Mouse (Mus musculus) C2C12 (cell line): ENCODE measurements around the gene Vps18.

Source experiments
- CEBPB ChIP-seq: IDR thresholded peaks from one replicate; pipeline ENCODE4 v1.6.1; 2011; ENCODE audit warnings: low read depth, mild to moderate bottlenecking, control low read depth, moderate library complexity
- CTCF ChIP-seq: IDR thresholded peaks from one replicate; pipeline ENCODE4 v1.5.1; 2011; ENCODE audit not compliant: control insufficient read depth, insufficient read depth, insufficient read length
- MAX ChIP-seq: IDR thresholded peaks from one replicate; pipeline ENCODE4 v1.6.1; 2011; ENCODE audit warnings: mild to moderate bottlenecking, control low read depth
- MYOG ChIP-seq: IDR thresholded peaks from one replicate; pipeline ENCODE4 v1.6.1; 2011; ENCODE audit not compliant: control insufficient read depth, insufficient read length; ENCODE audit errors: extremely low read depth
- USF1 ChIP-seq: IDR thresholded peaks from one replicate; pipeline ENCODE4 v1.6.1; 2011; ENCODE audit warnings: low read depth, mild to moderate bottlenecking, control low read depth, moderate library complexity

DNA sequence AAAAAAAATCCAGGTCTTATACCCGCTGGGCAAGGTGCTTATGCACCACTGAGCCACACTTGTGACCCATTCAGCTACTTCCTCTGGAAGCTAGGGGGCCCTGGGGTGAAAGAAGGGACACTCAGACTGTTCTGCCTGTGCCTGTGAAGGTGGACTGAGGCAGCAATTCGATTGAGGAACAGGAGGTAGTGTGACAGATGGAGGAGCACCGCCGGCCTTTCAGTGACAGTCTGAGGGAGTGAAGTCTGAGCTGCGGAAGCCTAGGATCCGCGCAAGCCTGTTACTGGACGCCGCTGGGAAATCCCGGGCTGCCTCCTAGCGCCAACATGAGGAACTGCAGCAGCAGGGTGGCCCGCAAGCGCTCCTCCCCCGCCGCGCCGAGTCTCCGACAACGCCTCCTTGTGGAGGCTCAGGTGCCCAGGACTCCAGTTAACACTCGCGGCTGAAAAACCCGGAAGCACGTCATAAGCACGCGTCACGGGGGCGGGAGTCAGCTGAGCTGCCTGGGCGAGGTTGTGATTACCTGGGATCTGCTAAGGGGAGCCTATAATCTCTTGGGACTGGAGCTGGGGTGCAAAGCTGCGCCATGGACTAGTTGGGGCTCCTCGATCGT lies at the start of gene Vps18:
- TF ChIP-seq USF1, result peak; percentile 72
- TF ChIP-seq CTCF, result peak; percentile 97
- TF ChIP-seq CEBPB, result no peak
- peak; percentile 62 for TF ChIP-seq MAX
- TF ChIP-seq MYOG, result no peak
